Mouse (Mus musculus): ENCODE measurements around the gene Nucks1.

DNA sequence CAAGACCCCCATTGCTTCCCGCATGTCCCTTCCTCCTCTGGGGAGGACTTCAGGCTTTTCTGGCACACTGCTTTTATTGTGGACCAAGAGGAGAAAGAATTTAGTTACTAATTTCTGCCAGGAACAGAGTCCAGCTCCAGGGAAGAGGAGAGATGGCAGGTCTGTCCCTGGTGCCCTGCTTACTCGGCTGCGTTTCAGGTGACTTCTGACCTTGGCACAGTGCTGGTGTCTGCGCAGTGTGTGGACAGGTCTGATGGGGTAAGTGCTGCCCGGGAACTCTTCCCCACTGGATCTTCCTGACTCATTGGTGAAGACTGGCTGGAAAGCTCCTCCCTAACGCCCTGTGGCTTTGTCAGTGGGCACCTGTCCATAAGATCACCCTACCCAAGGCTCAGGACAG is 58.6 kb downstream of the Nucks1 start:
- no peak for TF ChIP-seq POLR2A (IDR thresholded peaks at IDR 0.05; ENCODE audit: low read depth, low read length)
- no peak for TF ChIP-seq CTCF (conservative IDR thresholded peaks at IDR 0.05; ENCODE audit: insufficient read depth, insufficient read length, low read depth, low read length)

Data from kidney, adult 2 months (tissue).